Mouse (Mus musculus): Measurements from ENCODE around the gene Prkca. TPM values are rescaled to one million over a fixed set of nuclear protein-coding genes. Genes with fewer than 3 reads are reported as not detected.

Gene Prkca
- polyA plus RNA-seq, 1 experiment from 2014 or later: 4.5 TPM

DNA sequence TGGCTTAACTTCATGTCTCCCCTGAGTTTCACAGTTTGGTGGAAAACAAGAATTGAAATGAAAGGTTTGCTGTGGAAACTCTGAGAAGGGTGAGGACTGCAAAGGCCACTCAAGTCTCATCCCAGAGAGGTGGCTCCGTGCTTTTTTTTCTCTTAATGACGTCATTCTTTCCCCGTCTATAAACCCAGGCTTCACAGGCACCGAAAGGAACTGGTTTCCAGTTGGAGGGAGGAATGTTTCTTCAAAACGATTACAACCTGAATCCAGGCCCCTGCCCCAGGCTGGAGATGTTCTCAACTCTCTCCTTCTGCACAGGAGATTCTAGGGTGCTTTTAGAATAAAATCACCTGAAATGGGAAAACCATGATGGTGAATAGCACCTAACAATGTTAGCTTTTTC lies 10.7 kb downstream of the Prkca start:
- H3K36me3 ChIP-seq (ENCODE audit: control insufficient read depth, insufficient read depth, low read length): no peaks in the 10 kb centered on the region
- no peak overlapping the region for H3K4me2 ChIP-seq
- H3K27ac ChIP-seq (ENCODE audit: low read depth, low read length): no peak overlapping the region
- peak; percentile 51 for DNase-seq (ENCODE audit: low spot score, missing footprints)
- no peak overlapping the region for H3K9ac ChIP-seq (ENCODE audit: low read length)
- WGBS: 67% methylated on average over 5 of the region's 5 CpGs
- H3K9me3 ChIP-seq (ENCODE audit: control insufficient read depth, low read length): no peaks in the 10 kb centered on the region
- no peak for ATAC-seq (ENCODE audit: low FRiP score)
- H3K4me3 ChIP-seq (ENCODE audit: low read depth, low read length): no peak overlapping the region
- H3K4me1 ChIP-seq (ENCODE audit: control insufficient read depth, insufficient read depth, low read length): no peaks in the 10 kb centered on the region
- no peaks in the 10 kb centered on the region for H3K27me3 ChIP-seq (ENCODE audit: control insufficient read depth, insufficient read depth, low read length)

DNA sequence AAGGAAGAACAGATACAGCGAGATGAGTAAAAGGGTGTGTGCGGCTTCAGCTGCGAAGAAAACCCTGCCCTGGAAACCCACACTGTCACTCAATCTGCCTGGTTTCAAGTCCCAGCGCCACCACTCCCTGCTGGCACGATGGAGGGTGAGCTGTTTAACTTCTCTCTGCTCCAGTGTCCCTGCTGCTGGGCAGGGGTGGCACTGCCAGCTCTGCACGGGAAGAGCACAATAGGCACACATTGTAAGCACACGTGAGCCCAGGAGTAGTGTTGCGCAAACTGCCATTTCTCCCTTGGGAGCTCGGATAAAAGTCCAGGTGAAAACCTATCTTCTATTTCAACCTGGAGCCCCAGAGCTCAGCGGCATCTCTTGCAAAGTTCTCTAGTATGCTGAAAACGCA lies 12.9 kb downstream of the Prkca start:
- Histone ChIP-seq H3K27me3 (ENCODE audit: control insufficient read depth, insufficient read depth, low read length) (no peaks in the 10 kb centered on the region), H3K9me3 (ENCODE audit: control insufficient read depth, low read length) (no peaks in the 10 kb centered on the region), H3K4me3 (ENCODE audit: low read depth, low read length) (no peak overlapping the region), H3K4me2 (no peak overlapping the region), H3K4me1 (ENCODE audit: control insufficient read depth, insufficient read depth, low read length) (no peaks in the 10 kb centered on the region), H3K36me3 (ENCODE audit: control insufficient read depth, insufficient read depth, low read length) (no peaks in the 10 kb centered on the region), H3K27ac (ENCODE audit: low read depth, low read length) (no peak overlapping the region), H3K9ac (ENCODE audit: low read length) (no peak overlapping the region)
- ATAC-seq (ENCODE audit: low FRiP score) (no peak), DNase-seq (ENCODE audit: low spot score, missing footprints) (no peak)
- WGBS: 85% methylated on average over 11 of the region's 11 CpGs

DNA sequence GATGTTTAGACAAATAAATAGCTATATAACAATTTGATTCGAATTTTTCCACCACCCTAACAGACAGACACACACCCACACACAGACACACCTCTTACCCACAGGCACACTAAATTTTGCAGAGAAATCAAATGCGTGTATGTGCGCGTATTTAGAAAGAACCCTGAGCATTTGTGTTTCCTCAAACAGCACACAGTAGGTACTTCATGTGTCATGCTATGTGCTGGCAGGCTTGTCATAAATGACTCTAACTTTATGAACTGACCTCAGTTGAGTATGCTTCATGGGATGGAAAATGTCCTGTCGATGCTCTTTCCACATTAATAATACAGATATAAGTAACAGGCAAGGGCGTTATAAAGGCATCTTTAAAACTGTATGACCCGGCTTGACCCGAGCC lies 17.8 kb downstream of the Prkca start:
- DNase-seq (ENCODE audit: low spot score, missing footprints) (no peak), ATAC-seq (ENCODE audit: low FRiP score) (no peak)
- Histone ChIP-seq H3K4me2 (no peak overlapping the region), H3K36me3 (ENCODE audit: control insufficient read depth, insufficient read depth, low read length) (no peaks in the 10 kb centered on the region), H3K9me3 (ENCODE audit: control insufficient read depth, low read length) (no peaks in the 10 kb centered on the region), H3K27me3 (ENCODE audit: control insufficient read depth, insufficient read depth, low read length) (no peaks in the 10 kb centered on the region), H3K9ac (ENCODE audit: low read length) (no peak overlapping the region), H3K27ac (ENCODE audit: low read depth, low read length) (no peak overlapping the region), H3K4me1 (ENCODE audit: control insufficient read depth, insufficient read depth, low read length) (no peaks in the 10 kb centered on the region), H3K4me3 (ENCODE audit: low read depth, low read length) (no peak overlapping the region)
- WGBS: 89% methylated on average over 8 of the region's 8 CpGs

DNA sequence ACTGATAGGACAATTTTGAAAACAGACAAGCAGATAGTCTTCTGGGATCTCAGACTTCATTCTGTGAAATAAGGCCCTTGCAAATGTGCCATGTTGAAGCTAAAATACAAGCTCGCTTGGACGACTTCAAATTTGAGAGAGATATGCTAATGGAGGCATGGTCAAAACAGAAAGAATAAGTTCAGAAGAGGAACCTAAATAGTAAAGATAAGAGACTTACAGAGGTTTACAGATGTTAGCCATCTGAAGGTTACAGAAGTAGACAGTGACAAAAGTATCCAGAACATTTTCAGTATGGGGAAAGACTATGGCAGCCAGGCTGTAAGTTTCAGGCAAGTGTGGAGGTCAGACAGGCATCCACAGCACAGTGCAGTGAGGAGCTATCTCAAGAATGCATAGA lies 21.6 kb downstream of the Prkca start:
- no peak overlapping the region for H3K4me2 ChIP-seq
- H3K36me3 ChIP-seq (ENCODE audit: control insufficient read depth, insufficient read depth, low read length): no peaks in the 10 kb centered on the region
- WGBS: 92% methylated on average over 2 of the region's 2 CpGs
- peak; percentile 26 for DNase-seq (ENCODE audit: low spot score, missing footprints)
- no peaks in the 10 kb centered on the region for H3K4me1 ChIP-seq (ENCODE audit: control insufficient read depth, insufficient read depth, low read length)
- H3K27me3 ChIP-seq (ENCODE audit: control insufficient read depth, insufficient read depth, low read length): no peaks in the 10 kb centered on the region
- no peaks in the 10 kb centered on the region for H3K9me3 ChIP-seq (ENCODE audit: control insufficient read depth, low read length)
- no peak for ATAC-seq (ENCODE audit: low FRiP score)
- H3K27ac ChIP-seq (ENCODE audit: low read depth, low read length): no peak overlapping the region
- no peak overlapping the region for H3K9ac ChIP-seq (ENCODE audit: low read length)
- H3K4me3 ChIP-seq (ENCODE audit: low read depth, low read length): no peak overlapping the region

DNA sequence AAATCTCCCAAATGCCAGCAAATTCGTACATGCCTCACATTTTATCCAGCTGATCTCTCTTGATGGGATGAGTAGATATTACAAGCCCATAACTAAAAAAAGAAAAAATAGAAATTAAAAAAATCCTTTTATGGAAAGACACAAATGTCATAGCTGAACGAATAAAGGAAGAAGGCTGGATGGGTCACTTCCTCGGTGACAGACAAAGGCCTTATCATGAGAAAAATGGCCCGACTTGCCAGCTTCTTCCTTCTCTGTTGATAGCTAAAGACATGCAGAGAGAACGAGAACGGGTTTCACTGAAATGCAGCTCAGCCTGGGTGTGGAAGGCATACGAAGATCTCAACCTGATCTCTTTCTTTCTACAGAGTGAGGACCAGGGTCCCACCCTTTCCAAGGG lies 23.2 kb downstream of the Prkca start:
- Histone ChIP-seq H3K4me2 (no peak overlapping the region), H3K36me3 (ENCODE audit: control insufficient read depth, insufficient read depth, low read length) (no peaks in the 10 kb centered on the region), H3K9me3 (ENCODE audit: control insufficient read depth, low read length) (no peaks in the 10 kb centered on the region), H3K4me3 (ENCODE audit: low read depth, low read length) (no peak overlapping the region), H3K4me1 (ENCODE audit: control insufficient read depth, insufficient read depth, low read length) (no peaks in the 10 kb centered on the region), H3K27ac (ENCODE audit: low read depth, low read length) (no peak overlapping the region), H3K27me3 (ENCODE audit: control insufficient read depth, insufficient read depth, low read length) (no peaks in the 10 kb centered on the region), H3K9ac (ENCODE audit: low read length) (no peak overlapping the region)
- no peak for ATAC-seq (ENCODE audit: low FRiP score)
- 86% methylated on average over 7 of the region's 7 CpGs for WGBS
- peak; percentile 35 for DNase-seq (ENCODE audit: low spot score, missing footprints)

DNA sequence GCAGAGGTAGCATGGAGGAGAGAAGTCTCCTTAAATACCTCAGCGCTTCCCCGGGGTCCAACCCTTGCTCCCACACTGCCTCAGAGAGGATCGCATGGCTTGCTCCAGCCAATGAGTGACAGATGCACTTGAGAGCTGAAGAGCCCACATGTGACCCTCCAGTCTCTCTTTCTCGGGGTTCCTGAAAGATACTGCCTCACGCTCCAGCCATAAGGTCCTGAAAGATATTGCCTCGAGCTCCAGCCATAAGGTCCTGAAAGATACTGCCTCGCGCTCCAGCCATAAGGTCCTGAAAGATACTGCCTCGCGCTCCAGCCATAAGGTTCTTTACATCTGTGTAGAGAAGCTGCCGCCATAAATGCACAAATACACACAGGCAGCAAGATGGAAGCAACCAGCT lies 24.6 kb downstream of the Prkca start:
- Histone ChIP-seq H3K36me3 (ENCODE audit: control insufficient read depth, insufficient read depth, low read length) (no peaks in the 10 kb centered on the region), H3K9ac (ENCODE audit: low read length) (no peak overlapping the region), H3K27ac (ENCODE audit: low read depth, low read length) (no peak overlapping the region), H3K27me3 (ENCODE audit: control insufficient read depth, insufficient read depth, low read length) (no peaks in the 10 kb centered on the region), H3K4me1 (ENCODE audit: control insufficient read depth, insufficient read depth, low read length) (no peaks in the 10 kb centered on the region), H3K9me3 (ENCODE audit: control insufficient read depth, low read length) (no peaks in the 10 kb centered on the region), H3K4me3 (ENCODE audit: low read depth, low read length) (no peak overlapping the region), H3K4me2 (no peak overlapping the region)
- no peak for ATAC-seq (ENCODE audit: low FRiP score)
- WGBS: 87% methylated on average over 11 of the region's 11 CpGs
- DNase-seq (ENCODE audit: low spot score, missing footprints): peak; percentile 44

DNA sequence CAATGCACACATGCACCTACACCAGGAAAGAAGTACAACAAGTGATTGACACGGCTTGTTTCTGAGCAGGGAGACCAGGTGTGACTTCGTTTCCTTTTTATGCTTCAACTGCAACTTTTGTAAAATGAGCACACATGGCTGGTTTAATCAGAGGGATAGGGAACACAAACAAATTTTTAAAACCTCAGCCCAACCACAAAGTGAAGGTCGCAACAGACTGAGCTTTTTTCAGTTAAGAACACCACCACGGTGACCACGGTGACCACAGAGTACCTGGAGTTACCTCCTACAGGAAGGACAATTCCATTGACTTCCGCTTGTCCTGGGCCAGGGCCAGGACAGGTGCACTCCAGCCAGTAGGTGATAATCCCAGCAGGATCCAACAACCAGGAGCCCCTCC lies 25.9 kb downstream of the Prkca start:
- Histone ChIP-seq H3K27ac (ENCODE audit: low read depth, low read length) (no peak overlapping the region), H3K9me3 (ENCODE audit: control insufficient read depth, low read length) (no peaks in the 10 kb centered on the region), H3K4me3 (ENCODE audit: low read depth, low read length) (no peak overlapping the region), H3K27me3 (ENCODE audit: control insufficient read depth, insufficient read depth, low read length) (no peaks in the 10 kb centered on the region), H3K4me2 (no peak overlapping the region), H3K36me3 (ENCODE audit: control insufficient read depth, insufficient read depth, low read length) (no peaks in the 10 kb centered on the region), H3K4me1 (ENCODE audit: control insufficient read depth, insufficient read depth, low read length) (no peaks in the 10 kb centered on the region), H3K9ac (ENCODE audit: low read length) (no peak overlapping the region)
- no peak for DNase-seq (ENCODE audit: low spot score, missing footprints)
- no peak for ATAC-seq (ENCODE audit: low FRiP score)
- WGBS: 80% methylated on average over 6 of the region's 6 CpGs

DNA sequence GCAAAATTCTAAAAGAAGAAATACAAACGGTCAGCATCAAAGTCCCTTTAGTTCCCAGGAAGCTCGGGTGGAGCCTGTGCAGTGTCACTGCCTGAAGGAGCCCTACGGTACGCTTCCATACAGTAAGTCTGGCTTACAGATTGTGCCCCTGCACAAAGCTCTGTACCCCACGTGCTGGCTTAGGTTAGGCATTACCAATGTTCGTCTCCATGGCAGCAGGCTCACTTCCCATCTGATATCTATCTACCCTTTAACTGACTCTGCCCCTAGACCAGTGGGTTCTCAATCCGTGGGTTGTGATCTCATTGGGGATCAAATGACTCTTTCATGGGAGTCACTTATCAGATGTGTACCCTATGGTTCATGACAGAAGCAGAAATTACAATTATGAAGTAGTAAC lies 28.0 kb downstream of the Prkca start:
- Histone ChIP-seq H3K4me2 (no peak overlapping the region), H3K4me1 (ENCODE audit: control insufficient read depth, insufficient read depth, low read length) (no peaks in the 10 kb centered on the region), H3K9ac (ENCODE audit: low read length) (no peak overlapping the region), H3K9me3 (ENCODE audit: control insufficient read depth, low read length) (no peaks in the 10 kb centered on the region), H3K27ac (ENCODE audit: low read depth, low read length) (no peak overlapping the region), H3K4me3 (ENCODE audit: low read depth, low read length) (no peak overlapping the region), H3K36me3 (ENCODE audit: control insufficient read depth, insufficient read depth, low read length) (no peaks in the 10 kb centered on the region), H3K27me3 (ENCODE audit: control insufficient read depth, insufficient read depth, low read length) (no peaks in the 10 kb centered on the region)
- DNase-seq (ENCODE audit: low spot score, missing footprints) (peak; percentile 56), ATAC-seq (ENCODE audit: low FRiP score) (no peak)
- 85% methylated on average over 7 of the region's 7 CpGs for WGBS

DNA sequence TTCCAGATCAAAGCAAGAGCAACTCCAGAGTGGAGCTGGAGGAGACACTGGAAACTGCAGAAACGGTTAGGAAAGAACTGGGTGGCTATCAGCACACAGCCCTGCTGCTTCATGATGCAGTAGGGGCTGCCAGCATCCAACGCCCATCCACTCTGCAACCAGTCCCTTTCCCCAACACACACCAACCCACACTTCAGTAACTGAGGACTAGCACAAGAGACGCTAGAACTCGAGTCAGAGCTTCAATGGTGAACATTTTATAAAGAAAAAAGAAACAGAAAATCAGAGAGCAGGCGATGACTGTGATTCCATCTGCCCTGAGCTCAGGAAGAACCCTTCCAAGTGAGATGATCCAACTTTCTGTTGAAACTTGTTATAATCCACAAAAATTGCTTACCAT lies 31.2 kb downstream of the Prkca start:
- no peak for ATAC-seq (ENCODE audit: low FRiP score)

DNA sequence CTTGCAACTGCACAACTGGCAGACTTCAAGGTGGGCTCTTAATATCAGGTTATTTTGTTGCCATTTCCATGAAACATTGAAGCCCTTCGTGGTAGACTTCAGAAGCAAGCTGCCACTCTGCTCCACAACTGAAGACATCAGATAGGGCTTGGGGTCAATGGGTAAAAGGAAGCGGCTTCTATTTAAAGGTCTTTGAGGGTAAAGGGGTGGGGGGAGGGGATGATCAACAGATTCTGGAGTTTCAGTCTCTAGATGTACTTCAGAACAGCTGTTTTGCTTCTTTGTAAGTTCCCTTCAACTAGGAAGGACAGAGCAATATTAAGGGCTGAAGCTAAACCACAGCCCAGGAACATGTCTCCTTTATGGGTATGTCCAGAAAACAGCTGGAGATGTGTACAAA lies 31.8 kb downstream of the Prkca start:
- ATAC-seq (ENCODE audit: low FRiP score) (no peak), DNase-seq (ENCODE audit: low spot score, missing footprints) (peak; percentile 74)
- no peaks in the 10 kb centered on the region for H3K27me3 ChIP-seq (ENCODE audit: control insufficient read depth, insufficient read depth, low read length)

More for the DNA sequence above, 31.2 kb downstream of the Prkca start:
- 88% methylated on average over 5 of the region's 5 CpGs for WGBS
- no peak overlapping the region for H3K9ac ChIP-seq (ENCODE audit: low read length)
- no peaks in the 10 kb centered on the region for H3K9me3 ChIP-seq (ENCODE audit: control insufficient read depth, low read length)
- no peaks in the 10 kb centered on the region for H3K4me1 ChIP-seq (ENCODE audit: control insufficient read depth, insufficient read depth, low read length)
- H3K36me3 ChIP-seq (ENCODE audit: control insufficient read depth, insufficient read depth, low read length): no peaks in the 10 kb centered on the region
- H3K27ac ChIP-seq (ENCODE audit: low read depth, low read length): no peak overlapping the region
- no peak overlapping the region for H3K4me3 ChIP-seq (ENCODE audit: low read depth, low read length)
- DNase-seq (ENCODE audit: low spot score, missing footprints): no peak
- no peaks in the 10 kb centered on the region for H3K27me3 ChIP-seq (ENCODE audit: control insufficient read depth, insufficient read depth, low read length)
- H3K4me2 ChIP-seq: no peak overlapping the region

More for the DNA sequence above, 31.8 kb downstream of the Prkca start:
- Histone ChIP-seq H3K4me1 (ENCODE audit: control insufficient read depth, insufficient read depth, low read length) (no peaks in the 10 kb centered on the region), H3K4me2 (no peak overlapping the region), H3K4me3 (ENCODE audit: low read depth, low read length) (no peak overlapping the region), H3K9me3 (ENCODE audit: control insufficient read depth, low read length) (no peaks in the 10 kb centered on the region), H3K36me3 (ENCODE audit: control insufficient read depth, insufficient read depth, low read length) (no peaks in the 10 kb centered on the region), H3K27ac (ENCODE audit: low read depth, low read length) (no peak overlapping the region), H3K9ac (ENCODE audit: low read length) (no peak overlapping the region)
- 83% methylated on average over 2 of the region's 2 CpGs for WGBS

Measured in midbrain, embryonic 11.5 days (tissue).